Mouse (Mus musculus): Measurements from ENCODE around the gene Med24. TPM values are rescaled to one million over a fixed set of nuclear protein-coding genes. Genes with fewer than 3 reads are reported as not detected.
"Not testable (repeated sequence)": the region's sequence is repeated elsewhere in the genome, so short reads cannot be mapped to it uniquely, and the experiment has no call there.

Gene Med24
- total RNA-seq, 2 experiments from 2014 or later = 14.7 to 30.6 TPM

GRCm38 (mm10) chr11:98747804-98748505, 18.7 kb upstream of the Med24 start:
- no peak for ATAC-seq (replicated peaks; ENCODE audit: low FRiP score, poor library complexity, severe bottlenecking)

- ATAC-seq (replicated peaks; ENCODE audit: low FRiP score, poor library complexity, severe bottlenecking) = no peak; the same call in 1 of the 2 replicates
Measured at GRCm38 (mm10) chr11:98746855-98747693, 17.8 kb upstream of the Med24 start.

GRCm38 (mm10) chr11:98745932-98746853, 17.0 kb upstream of the Med24 start:
- ATAC-seq (replicated peaks; ENCODE audit: low FRiP score, poor library complexity, severe bottlenecking) = no peak

GRCm38 (mm10) chr11:98744456-98745019, 15.3 kb upstream of the Med24 start:
- ATAC-seq (replicated peaks; ENCODE audit: low FRiP score, poor library complexity, severe bottlenecking) = no peak

- no peak for ATAC-seq (replicated peaks; ENCODE audit: low FRiP score, poor library complexity, severe bottlenecking)
Measured at GRCm38 (mm10) chr11:98743655-98744345, 14.6 kb upstream of the Med24 start.

GRCm38 (mm10) chr11:98742397-98743291, 13.4 kb upstream of the Med24 start:
- peak; percentile 37 for ATAC-seq (replicated peaks; ENCODE audit: low FRiP score, poor library complexity, severe bottlenecking)

GRCm38 (mm10) chr11:98741622-98742396, 12.6 kb upstream of the Med24 start:
- ATAC-seq (replicated peaks; ENCODE audit: low FRiP score, poor library complexity, severe bottlenecking) = peak; percentile 76

GRCm38 (mm10) chr11:98741051-98741620, 11.9 kb upstream of the Med24 start:
- no peak for ATAC-seq (replicated peaks; ENCODE audit: low FRiP score, poor library complexity, severe bottlenecking)

- peak; percentile 84 for ATAC-seq (replicated peaks; ENCODE audit: low FRiP score, poor library complexity, severe bottlenecking)
Measured at GRCm38 (mm10) chr11:98740393-98741050, 11.3 kb upstream of the Med24 start, which contains the start of gene Thra. Thra (plus strand) TSS chr11:98740638.

- ATAC-seq (replicated peaks; ENCODE audit: low FRiP score, poor library complexity, severe bottlenecking) = peak; percentile 17; the same call in 1 of the 2 replicates
Measured at GRCm38 (mm10) chr11:98740026-98740392, 10.8 kb upstream of the Med24 start.

- ATAC-seq (replicated peaks; ENCODE audit: low FRiP score, poor library complexity, severe bottlenecking) = no peak
Measured at GRCm38 (mm10) chr11:98738925-98739324, 9.7 kb upstream of the Med24 start.

- ATAC-seq (replicated peaks; ENCODE audit: low FRiP score, poor library complexity, severe bottlenecking) = no peak
Measured at GRCm38 (mm10) chr11:98738428-98738911, 9.2 kb upstream of the Med24 start.

GRCm38 (mm10) chr11:98737220-98737619, 8.0 kb upstream of the Med24 start:
- ATAC-seq (replicated peaks; ENCODE audit: low FRiP score, poor library complexity, severe bottlenecking) = not testable (repeated sequence)

GRCm38 (mm10) chr11:98736176-98736575, 6.9 kb upstream of the Med24 start:
- ATAC-seq (replicated peaks; ENCODE audit: low FRiP score, poor library complexity, severe bottlenecking) = no peak

GRCm38 (mm10) chr11:98735111-98735510, 5.9 kb upstream of the Med24 start:
- ATAC-seq (replicated peaks; ENCODE audit: low FRiP score, poor library complexity, severe bottlenecking) = no peak

GRCm38 (mm10) chr11:98734020-98734419, 4.8 kb upstream of the Med24 start:
- no peak for ATAC-seq (replicated peaks; ENCODE audit: low FRiP score, poor library complexity, severe bottlenecking)

Data from erythroid progenitor cell, adult 5-6 weeks (primary cell).